Mouse (Mus musculus) embryonic facial prominence, embryonic 12.5 days (tissue): ENCODE measurements at regions not wholly inside any gene's neighbourhood (a gene's known extent, or its start where the extent isn't known, plus 50 kb on each side); places are given as distances from the start of the nearest gene placed in this dataset.
A peak's percentile ranks its signal among the peaks of the same experiment; 100 is the strongest.
"Not testable (repeated sequence)": the region's sequence is repeated elsewhere in the genome, so short reads cannot be mapped to it uniquely, and the experiment has no call there.

Experiments used
- ATAC-seq: fragments of 200-750 bp; cut with Nextera tagmentation; 2 replicates; pipeline ENCODE4 v1.8.0; 2017; ENCODE audit not compliant: insufficient number of reproducible peaks, insufficient read depth, low FRiP score, low TSS enrichment
- H3K27ac ChIP-seq: fragments of 300-500 bp; sonication (generic); 2 replicates; pipeline ENCODE4 v1.5.1; 2016; ENCODE audit warnings: mild to moderate bottlenecking
- H3K27me3 ChIP-seq: fragments of 300-500 bp; sonication (generic); 2 replicates; pipeline ENCODE4 v1.6.1; 2016; ENCODE audit warnings: mild to moderate bottlenecking, moderate library complexity
- H3K36me3 ChIP-seq: fragments of 300-500 bp; sonication (generic); 2 replicates; pipeline ENCODE4 v1.6.1; 2016; ENCODE audit warnings: mild to moderate bottlenecking
- H3K4me1 ChIP-seq: fragments of 300-500 bp; sonication (generic); 2 replicates; pipeline ENCODE4 v1.6.1; 2016
- H3K4me2 ChIP-seq: fragments of 300-500 bp; sonication (generic); replicated peaks from 2 replicates; pipeline ENCODE4 v1.6.1; 2016; ENCODE audit warnings: mild to moderate bottlenecking, moderate library complexity
- H3K4me3 ChIP-seq: fragments of 300-500 bp; sonication (generic); 2 replicates; pipeline ENCODE4 v1.5.1; 2016; ENCODE audit warnings: mild to moderate bottlenecking
- H3K9ac ChIP-seq: fragments of 300-500 bp; sonication (generic); 2 replicates; pipeline ENCODE4 v1.6.1; 2016; ENCODE audit warnings: mild to moderate bottlenecking, moderate library complexity
- H3K9me3 ChIP-seq: fragments of 300-500 bp; sonication (generic); 2 replicates; pipeline ENCODE4 v1.6.1; 2016; ENCODE audit warnings: mild to moderate bottlenecking, moderate library complexity
- WGBS: fragments of 180-500 bp; shearing (Covaris S2); methylation state at CpG from one replicate; pipeline ENCODE4 v1.1.7; 2016; 5-methylcytosine and 5-hydroxymethylcytosine counted together

DNA sequence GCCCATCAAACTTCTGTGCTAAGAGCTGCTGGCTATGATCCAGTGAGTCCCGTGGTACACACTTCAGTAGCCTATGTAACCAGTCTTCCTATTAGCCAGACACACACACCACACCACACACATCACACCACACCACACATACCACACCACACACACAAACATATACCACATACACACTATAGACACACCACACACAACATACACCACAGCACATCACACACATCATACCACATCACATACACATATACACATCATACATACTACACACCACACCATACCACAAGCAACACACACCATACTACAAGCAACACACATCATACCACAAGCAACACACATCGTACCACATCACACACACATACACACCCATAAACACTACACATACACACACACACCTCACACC is 119.7 kb upstream of the Arid1b start:
- Histone ChIP-seq H3K4me3 (no peak overlapping the region), H3K9me3 (no peaks in the 10 kb centered on the region), H3K27me3 (no peaks in the 10 kb centered on the region), H3K9ac (no peak overlapping the region), H3K27ac (no peak overlapping the region), H3K4me2 (no peak overlapping the region), H3K4me1 (peaks cover 11% of the 10 kb centered on the region; the same call in 1 of the 2 replicates), H3K36me3 (no peaks in the 10 kb centered on the region)
- WGBS: 82% methylated on average over 2 of the region's 2 CpGs
- ATAC-seq: peak; percentile 61; the same call in 1 of the 2 replicates

- ATAC-seq: no peak
- H3K27me3 ChIP-seq: no peaks in the 10 kb centered on the region
- no peak overlapping the region for H3K27ac ChIP-seq
These were observed 118.8 kb upstream of the Arid1b start for GRCm38 (mm10) chr17:4875086-4876046.

GRCm38 (mm10) chr17:4876431-4876830 is 117.7 kb upstream of the Arid1b start:
- H3K27me3 ChIP-seq: no peaks in the 10 kb centered on the region
- no peak overlapping the region for H3K4me2 ChIP-seq
- ATAC-seq: no peak
- no peak overlapping the region for H3K4me3 ChIP-seq
- no peaks in the 10 kb centered on the region for H3K36me3 ChIP-seq
- H3K9ac ChIP-seq: no peak overlapping the region
- WGBS: 88% methylated on average over 4 of the region's 4 CpGs
- no peaks in the 10 kb centered on the region for H3K9me3 ChIP-seq
- H3K4me1 ChIP-seq: peaks cover 11% of the 10 kb centered on the region; the same call in 1 of the 2 replicates
- H3K27ac ChIP-seq: no peak overlapping the region

More at GRCm38 (mm10) chr17:4875086-4876046, 118.8 kb upstream of the Arid1b start:
- H3K4me3 ChIP-seq: no peak overlapping the region
- H3K36me3 ChIP-seq: no peaks in the 10 kb centered on the region
- H3K9me3 ChIP-seq: no peaks in the 10 kb centered on the region
- no peak overlapping the region for H3K9ac ChIP-seq
- H3K4me1 ChIP-seq: peaks cover 11% of the 10 kb centered on the region; the same call in 1 of the 2 replicates
- 63% methylated on average over 10 of the region's 10 CpGs for WGBS
- no peak overlapping the region for H3K4me2 ChIP-seq

GRCm38 (mm10) chr17:4881473-4881872 is 112.7 kb upstream of the Arid1b start:
- Histone ChIP-seq H3K27me3 (no peaks in the 10 kb centered on the region), H3K9ac (no peak overlapping the region), H3K36me3 (no peaks in the 10 kb centered on the region), H3K4me3 (no peak overlapping the region), H3K4me2 (no peak overlapping the region), H3K4me1 (no peaks in the 10 kb centered on the region), H3K9me3 (no peaks in the 10 kb centered on the region), H3K27ac (no peak overlapping the region)
- no peak for ATAC-seq
- 78% methylated on average over 5 of the region's 5 CpGs for WGBS

- Histone ChIP-seq H3K27ac (no peak overlapping the region), H3K27me3 (no peaks in the 10 kb centered on the region), H3K36me3 (no peaks in the 10 kb centered on the region), H3K9ac (no peak overlapping the region), H3K4me1 (no peaks in the 10 kb centered on the region), H3K9me3 (no peaks in the 10 kb centered on the region), H3K4me2 (no peak overlapping the region), H3K4me3 (no peak overlapping the region)
- whole genome bisulfite sequencing: 82% methylated on average over 2 of the region's 2 CpGs
- no peak for ATAC-seq
These were observed 110.0 kb upstream of the Arid1b start for GRCm38 (mm10) chr17:4884083-4884482.

GRCm38 (mm10) chr17:4884761-4885160 is 109.4 kb upstream of the Arid1b start:
- no peaks in the 10 kb centered on the region for H3K4me1 ChIP-seq
- no peak overlapping the region for H3K4me3 ChIP-seq
- no peak overlapping the region for H3K9ac ChIP-seq
- no peaks in the 10 kb centered on the region for H3K9me3 ChIP-seq
- 72% methylated on average over 3 of the region's 3 CpGs for WGBS
- H3K4me2 ChIP-seq: no peak overlapping the region
- no peak for ATAC-seq
- no peaks in the 10 kb centered on the region for H3K36me3 ChIP-seq
- no peak overlapping the region for H3K27ac ChIP-seq
- H3K27me3 ChIP-seq: no peaks in the 10 kb centered on the region

DNA sequence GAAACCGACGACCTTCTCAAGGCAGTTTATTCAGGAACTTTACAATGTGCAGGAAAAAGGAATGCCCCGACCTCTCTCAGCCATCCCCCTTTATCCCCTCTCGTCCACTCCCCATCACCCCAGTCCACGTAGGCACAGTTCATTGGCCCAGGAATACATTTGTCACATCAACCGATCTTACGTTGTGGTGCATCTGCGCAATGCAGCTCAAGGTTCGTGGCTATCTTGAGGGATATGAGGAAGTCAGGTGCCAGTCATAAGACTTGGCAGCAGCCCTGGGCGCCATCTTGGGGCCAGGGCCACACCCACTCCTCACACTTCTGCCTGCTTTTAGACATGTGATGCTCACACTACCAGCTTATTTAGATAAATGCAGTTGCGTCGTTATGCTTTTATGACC is 106.8 kb upstream of the Arid1b start:
- H3K4me3 ChIP-seq, H3K27me3 ChIP-seq, H3K9me3 ChIP-seq, ATAC-seq, H3K36me3 ChIP-seq, H3K4me2 ChIP-seq, H3K27ac ChIP-seq, H3K9ac ChIP-seq, H3K4me1 ChIP-seq: not testable (repeated sequence)
- WGBS: 91% methylated on average over 12 of the region's 12 CpGs

DNA sequence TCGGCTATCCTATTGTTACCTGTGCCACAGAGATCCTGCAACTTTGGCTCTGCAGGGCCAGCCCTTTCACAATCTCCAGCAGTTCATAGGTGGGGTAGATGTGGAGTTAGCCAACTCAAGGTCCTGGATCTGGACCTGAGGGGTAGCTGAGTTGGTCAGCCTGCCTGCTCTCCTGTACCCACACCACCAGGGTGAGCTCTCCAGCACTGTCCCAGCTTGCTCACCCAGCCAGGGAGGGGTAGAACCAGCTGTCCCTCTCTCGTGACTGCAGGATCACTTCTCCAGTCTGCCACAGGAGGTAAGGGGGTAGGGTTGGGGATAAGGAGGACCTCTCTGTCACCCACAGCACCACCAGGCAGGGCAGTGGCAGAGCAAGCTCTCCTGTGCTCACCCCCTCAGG is 104.6 kb upstream of the Arid1b start:
- H3K9ac ChIP-seq: no peak overlapping the region
- no peaks in the 10 kb centered on the region for H3K9me3 ChIP-seq
- H3K4me1 ChIP-seq: no peaks in the 10 kb centered on the region
- H3K4me2 ChIP-seq: no peak overlapping the region
- no peaks in the 10 kb centered on the region for H3K27me3 ChIP-seq
- H3K27ac ChIP-seq: no peak overlapping the region
- H3K36me3 ChIP-seq: no peaks in the 10 kb centered on the region
- WGBS: 62% methylated on average over 2 of the region's 2 CpGs
- H3K4me3 ChIP-seq: no peak overlapping the region
- no peak for ATAC-seq

GRCm38 (mm10) chr17:4890131-4890530 is 104.0 kb upstream of the Arid1b start:
- no peak overlapping the region for H3K4me3 ChIP-seq
- 88% methylated on average over 1 of the region's 1 CpGs for WGBS
- no peak overlapping the region for H3K27ac ChIP-seq
- H3K27me3 ChIP-seq: no peaks in the 10 kb centered on the region
- H3K9me3 ChIP-seq: no peaks in the 10 kb centered on the region
- ATAC-seq: no peak
- H3K4me2 ChIP-seq: no peak overlapping the region
- H3K9ac ChIP-seq: no peak overlapping the region
- no peaks in the 10 kb centered on the region for H3K4me1 ChIP-seq
- H3K36me3 ChIP-seq: no peaks in the 10 kb centered on the region

DNA sequence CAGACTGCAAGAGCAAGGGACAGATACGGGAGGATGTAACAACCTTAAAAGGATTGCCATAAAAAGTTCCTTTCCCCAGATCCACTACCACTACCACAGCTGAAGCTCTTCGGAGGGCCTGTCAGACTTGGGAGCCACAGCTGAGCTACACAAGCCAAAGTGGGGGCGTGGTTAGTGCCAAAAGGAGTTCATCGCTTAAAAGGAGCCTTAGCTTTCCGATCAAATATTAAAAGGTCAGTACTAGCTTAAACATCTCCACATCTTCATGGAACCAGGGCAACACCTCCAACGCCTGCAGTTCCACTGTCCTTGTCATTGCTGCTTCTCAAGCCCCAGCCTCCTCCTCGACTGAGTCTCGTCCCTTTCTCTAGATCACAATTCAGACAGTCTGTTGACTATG is 102.6 kb upstream of the Arid1b start:
- no peak overlapping the region for H3K27ac ChIP-seq
- no peak overlapping the region for H3K4me3 ChIP-seq
- no peaks in the 10 kb centered on the region for H3K36me3 ChIP-seq
- H3K4me1 ChIP-seq: no peaks in the 10 kb centered on the region
- H3K4me2 ChIP-seq: no peak overlapping the region
- no peak for ATAC-seq
- no peaks in the 10 kb centered on the region for H3K9me3 ChIP-seq
- 94% methylated on average over 8 of the region's 8 CpGs for WGBS
- H3K9ac ChIP-seq: no peak overlapping the region
- no peaks in the 10 kb centered on the region for H3K27me3 ChIP-seq

DNA sequence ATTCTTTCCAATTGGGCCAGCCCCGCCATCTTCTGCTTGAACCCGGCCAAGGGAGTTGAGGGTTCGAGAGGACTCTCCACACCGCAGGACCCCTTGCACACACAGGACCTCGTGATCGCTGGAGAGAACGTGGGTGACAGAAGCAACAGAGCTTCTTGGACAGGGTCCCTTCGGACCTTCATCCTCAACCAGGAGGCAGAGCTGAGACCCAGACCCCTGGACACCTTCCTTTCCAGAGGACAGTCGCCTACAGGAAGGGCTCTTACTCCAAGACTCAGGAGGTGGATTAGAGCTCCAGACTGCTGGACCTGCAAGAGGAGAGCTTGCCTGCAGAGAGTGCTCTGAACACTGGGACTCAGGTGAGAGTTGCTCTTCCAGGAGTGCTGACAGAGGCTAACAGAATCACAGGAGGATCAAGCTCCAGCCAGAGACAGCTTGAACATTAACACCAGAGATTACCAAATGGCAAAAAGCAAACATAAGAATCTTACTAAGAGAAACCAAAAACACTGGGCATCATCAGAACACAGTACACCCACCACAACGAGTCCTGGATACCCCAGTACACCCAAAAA is 99.3 kb upstream of the Arid1b start:
- H3K27ac ChIP-seq, H3K9ac ChIP-seq, H3K9me3 ChIP-seq, H3K4me2 ChIP-seq, H3K4me1 ChIP-seq, H3K27me3 ChIP-seq, H3K4me3 ChIP-seq, ATAC-seq, H3K36me3 ChIP-seq: not testable (repeated sequence)
- WGBS: 88% methylated on average over 10 of the region's 10 CpGs

- H3K36me3 ChIP-seq: no peaks in the 10 kb centered on the region
- no peak overlapping the region for H3K9ac ChIP-seq
- no peaks in the 10 kb centered on the region for H3K27me3 ChIP-seq
- no peak overlapping the region for H3K27ac ChIP-seq
- 83% methylated on average over 3 of the region's 3 CpGs for WGBS
- H3K9me3 ChIP-seq: no peaks in the 10 kb centered on the region
- ATAC-seq: no peak
- peaks cover 3% of the 10 kb centered on the region; the same call in 1 of the 2 replicates for H3K4me1 ChIP-seq
- no peak overlapping the region for H3K4me3 ChIP-seq
- no peak overlapping the region for H3K4me2 ChIP-seq
These were observed 91.0 kb upstream of the Arid1b start for GRCm38 (mm10) chr17:4903129-4903528.
